Mouse (Mus musculus) urinary bladder, adult 2 months (tissue): Measurements from ENCODE around the gene Sugp1. TPM values are rescaled to one million over a fixed set of nuclear protein-coding genes. Genes with fewer than 3 reads are reported as not detected.
"Not testable (repeated sequence)": the region's sequence is repeated elsewhere in the genome, so short reads cannot be mapped to it uniquely, and the experiment has no call there.

Experiments used
- DNase-seq: peaks from one replicate; pipeline ENCODE4 v3.0.0; 2022; ENCODE audit warnings: low spot score
- polyA plus RNA-seq: library from polyadenylated mRNA; depleted of rRNA; stranded (reverse); fragments of >200 nt; gene quantifications from 2 replicates; pipeline ENCODE4 v1.2.3, GENCODE M21; 2012; rRNA removed

The Sugp1 gene
- 15.4 and 20.6 TPM in 2 replicates for polyA plus RNA-seq

DNA sequence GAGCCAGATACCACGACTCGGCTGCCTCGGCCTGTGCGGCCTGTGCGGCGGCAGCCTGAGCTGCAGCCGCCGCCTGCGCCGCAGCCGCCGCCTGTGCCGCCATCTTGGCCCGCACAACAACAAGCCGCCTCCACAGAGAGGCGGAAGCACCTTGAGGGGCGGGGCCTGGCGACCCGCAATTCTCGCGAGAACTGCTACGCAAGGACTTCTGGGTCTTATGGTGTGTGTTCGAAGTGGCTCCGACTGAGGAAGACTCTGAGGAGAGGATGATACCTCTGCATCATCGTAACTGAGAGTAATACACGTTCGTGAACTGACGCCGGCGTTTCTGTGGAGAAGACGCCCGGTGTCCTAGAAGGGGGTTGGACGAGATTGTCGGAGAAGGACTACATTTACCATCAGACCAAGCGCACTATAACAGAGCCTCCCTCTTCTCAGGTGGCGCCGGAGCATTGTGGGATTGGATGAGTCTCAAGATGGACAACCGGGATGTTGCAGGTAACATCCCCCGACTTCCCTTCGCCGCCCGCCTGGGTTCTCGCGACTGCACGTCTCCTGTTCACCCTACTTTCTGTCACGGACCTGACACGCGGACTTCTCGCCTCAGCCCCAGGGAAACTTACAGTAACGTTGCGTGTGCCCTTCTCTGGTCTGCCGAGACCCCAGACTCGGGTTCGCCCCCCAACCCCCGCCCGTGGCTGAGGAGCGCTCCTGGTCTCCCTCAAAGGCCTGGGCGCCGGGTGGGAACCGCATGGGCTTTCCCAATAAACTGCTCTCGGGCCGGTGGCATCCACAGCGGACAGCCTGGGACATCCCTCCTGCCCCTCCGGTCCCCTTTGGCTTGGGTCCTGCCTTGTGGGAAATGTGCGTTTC lies at the start of gene Sugp1, which contains the start of gene Mau2:
TSS of gene Sugp1 (plus strand) at position 231 of the 873 bp plus-strand sequence.
TSS of gene Mau2 (minus strand) at position 152 of the 873 bp plus-strand sequence.
- DNase-seq, result peak; percentile 91

- DNase-seq, result no peak
These were observed 47.2 kb upstream of the Sugp1 start for GRCm38 (mm10) chr8:69995422-69995775.

GRCm38 (mm10) chr8:69995776-69996588 lies 46.6 kb upstream of the Sugp1 start, which contains the start of gene Gatad2a:
Gene Gatad2a (minus strand): TSS chr8:69996384.
- peak; percentile 99 for DNase-seq

GRCm38 (mm10) chr8:69996589-69997285 lies 45.9 kb upstream of the Sugp1 start:
- no peak for DNase-seq

- DNase-seq, result no peak
These were observed 43.9 kb upstream of the Sugp1 start for GRCm38 (mm10) chr8:69998706-69999105.

DNA sequence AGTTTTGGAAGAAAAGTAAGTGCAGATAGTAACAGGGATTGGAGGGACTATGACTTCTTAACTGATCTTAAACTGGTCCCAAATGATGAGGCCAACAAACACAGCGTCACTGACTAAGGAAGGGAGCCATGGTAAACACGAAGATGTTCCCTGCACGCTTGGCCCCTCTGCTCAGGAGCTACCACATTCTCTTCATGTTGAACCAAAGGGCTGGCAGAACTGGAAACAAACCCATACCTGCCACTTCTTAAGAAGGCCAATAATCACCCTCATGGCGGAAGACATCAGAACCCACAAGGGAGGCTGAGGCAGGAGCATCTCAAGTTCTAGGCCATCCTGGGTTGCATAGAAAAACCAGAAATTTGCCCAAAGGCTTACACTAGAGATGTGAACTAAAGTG lies 43.4 kb upstream of the Sugp1 start:
- DNase-seq, result no peak

- no peak for DNase-seq
These were observed 42.4 kb upstream of the Sugp1 start for GRCm38 (mm10) chr8:70000226-70000625.

- DNase-seq, result peak; percentile 55
These were observed 41.3 kb upstream of the Sugp1 start for GRCm38 (mm10) chr8:70001176-70001891.

GRCm38 (mm10) chr8:70001892-70002191 lies 40.8 kb upstream of the Sugp1 start:
- DNase-seq, result not testable (repeated sequence)

DNA sequence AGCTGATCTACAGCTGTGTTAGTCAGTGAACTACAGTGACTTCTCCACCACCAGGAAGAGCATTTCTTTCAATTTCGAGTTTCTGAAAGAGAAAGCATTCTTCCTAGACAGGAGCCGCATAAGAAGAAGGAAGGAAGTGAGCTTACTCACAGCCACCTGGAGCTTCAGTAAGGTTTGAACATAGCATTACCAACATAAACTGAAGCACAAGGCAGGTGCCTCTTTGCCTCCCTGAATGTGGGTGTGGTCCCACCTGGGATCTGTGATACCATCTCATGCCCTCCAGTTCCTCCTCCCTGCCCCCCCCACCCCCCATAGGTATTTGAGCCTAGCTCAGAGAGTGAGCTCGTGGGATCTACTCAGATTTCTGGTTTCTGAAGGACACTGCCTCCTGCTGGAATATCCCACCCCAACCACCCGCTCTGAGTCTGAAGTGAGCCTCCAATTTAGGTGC lies 39.4 kb upstream of the Sugp1 start:
- no peak for DNase-seq

GRCm38 (mm10) chr8:70004345-70004744 lies 38.3 kb upstream of the Sugp1 start:
- no peak for DNase-seq

DNA sequence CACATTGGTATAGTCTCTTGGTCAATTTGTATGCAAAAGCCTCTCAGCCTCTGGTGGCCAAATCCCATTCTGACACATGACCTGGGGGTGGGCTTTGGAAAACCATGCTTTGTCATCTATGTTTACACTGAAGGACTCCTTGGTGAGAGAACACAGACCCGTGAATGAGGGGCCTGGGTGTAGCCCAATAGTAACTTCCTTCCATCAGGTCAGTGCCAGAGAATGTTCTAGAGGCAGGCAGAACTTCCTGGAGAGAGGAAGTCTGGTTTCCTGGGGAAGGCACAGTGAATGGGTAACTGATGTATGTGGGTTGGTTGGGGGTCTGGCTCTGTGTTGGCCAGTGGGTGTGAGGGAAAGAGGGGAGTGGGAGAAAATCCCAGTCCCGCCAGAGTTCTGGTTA lies 37.4 kb upstream of the Sugp1 start:
- no peak for DNase-seq

GRCm38 (mm10) chr8:70010796-70011195 lies 31.8 kb upstream of the Sugp1 start:
- DNase-seq, result not testable (repeated sequence)

- DNase-seq, result no peak
These were observed 30.3 kb upstream of the Sugp1 start for GRCm38 (mm10) chr8:70012350-70012749.

DNA sequence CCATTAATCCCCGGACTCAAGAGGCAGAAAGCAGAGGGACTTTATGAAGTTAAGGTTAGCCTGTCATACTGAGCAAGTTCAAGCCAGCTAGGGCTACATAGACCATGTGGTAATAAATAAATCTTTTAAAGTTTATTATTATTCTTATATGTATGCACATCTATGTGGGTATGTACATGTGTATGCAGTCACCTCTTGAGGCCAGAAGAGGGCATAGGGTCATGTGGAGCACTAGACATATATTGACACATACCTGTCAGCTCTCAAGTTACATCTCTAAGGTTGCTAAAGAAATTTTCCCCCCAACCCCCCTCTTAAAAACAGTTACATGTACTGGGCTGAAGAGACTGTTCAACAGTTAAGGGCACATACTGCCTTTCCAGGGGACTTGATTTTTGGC lies 29.9 kb upstream of the Sugp1 start:
- DNase-seq, result no peak

DNA sequence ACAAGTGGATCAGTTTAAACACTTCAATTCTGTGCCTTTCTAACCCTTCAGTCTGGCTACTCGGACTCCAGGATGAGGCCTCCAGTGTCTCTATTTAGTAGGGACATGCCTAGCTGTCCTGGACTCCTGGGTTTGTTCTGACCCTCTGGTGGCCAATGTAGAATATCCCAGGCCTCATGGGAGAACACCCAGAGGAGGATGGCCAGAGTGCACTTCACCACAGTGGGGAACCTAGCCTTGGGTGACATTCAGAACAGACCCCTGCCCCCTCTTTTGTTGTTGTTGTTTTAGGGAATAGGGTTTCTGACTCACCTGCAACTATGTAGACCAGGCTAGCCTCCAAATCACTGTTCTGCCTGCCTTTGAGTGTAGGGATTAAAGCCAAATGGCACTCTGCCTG lies 27.6 kb upstream of the Sugp1 start:
- no peak for DNase-seq

DNA sequence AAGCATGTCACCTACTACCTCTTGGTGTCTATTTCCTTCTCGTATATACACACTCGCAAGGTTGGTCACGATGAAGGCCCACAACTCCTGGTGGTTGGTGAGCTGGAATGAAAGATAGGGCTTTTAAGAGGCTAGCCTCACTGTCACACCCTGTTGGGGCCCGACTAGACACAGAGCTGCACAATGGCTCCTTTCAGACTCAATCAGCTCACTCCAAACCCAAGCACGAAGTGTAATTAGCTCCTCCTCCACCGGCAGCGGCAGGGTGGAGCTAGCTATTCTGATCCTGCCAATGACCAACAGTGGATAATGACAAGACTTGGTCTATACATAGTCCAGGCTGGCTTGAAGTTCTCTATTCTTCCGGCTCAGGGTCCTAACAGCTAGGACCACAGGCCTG lies 19.0 kb upstream of the Sugp1 start:
- no peak for DNase-seq

GRCm38 (mm10) chr8:70026151-70026550 lies 16.5 kb upstream of the Sugp1 start:
- no peak for DNase-seq

GRCm38 (mm10) chr8:70030255-70030654 lies 12.4 kb upstream of the Sugp1 start:
- no peak for DNase-seq

DNA sequence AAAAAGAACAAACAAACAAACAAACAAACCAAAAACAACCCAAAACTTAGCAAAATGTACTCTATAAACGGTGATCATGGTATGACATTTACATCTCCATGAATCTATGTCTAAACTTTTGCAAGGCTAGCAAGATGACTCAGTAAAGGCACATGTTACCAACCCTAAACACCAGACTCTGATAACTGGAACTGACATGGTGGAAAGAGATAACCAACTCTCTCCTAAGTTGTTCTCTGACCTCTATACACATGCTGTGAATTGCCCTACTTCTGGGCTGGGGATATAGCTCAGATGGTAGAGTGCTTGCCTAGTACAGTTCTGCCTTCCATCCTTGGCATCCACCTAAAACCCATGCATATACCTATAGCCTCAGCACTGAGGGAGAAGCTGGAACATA lies 4.6 kb upstream of the Sugp1 start:
- DNase-seq, result no peak

DNA sequence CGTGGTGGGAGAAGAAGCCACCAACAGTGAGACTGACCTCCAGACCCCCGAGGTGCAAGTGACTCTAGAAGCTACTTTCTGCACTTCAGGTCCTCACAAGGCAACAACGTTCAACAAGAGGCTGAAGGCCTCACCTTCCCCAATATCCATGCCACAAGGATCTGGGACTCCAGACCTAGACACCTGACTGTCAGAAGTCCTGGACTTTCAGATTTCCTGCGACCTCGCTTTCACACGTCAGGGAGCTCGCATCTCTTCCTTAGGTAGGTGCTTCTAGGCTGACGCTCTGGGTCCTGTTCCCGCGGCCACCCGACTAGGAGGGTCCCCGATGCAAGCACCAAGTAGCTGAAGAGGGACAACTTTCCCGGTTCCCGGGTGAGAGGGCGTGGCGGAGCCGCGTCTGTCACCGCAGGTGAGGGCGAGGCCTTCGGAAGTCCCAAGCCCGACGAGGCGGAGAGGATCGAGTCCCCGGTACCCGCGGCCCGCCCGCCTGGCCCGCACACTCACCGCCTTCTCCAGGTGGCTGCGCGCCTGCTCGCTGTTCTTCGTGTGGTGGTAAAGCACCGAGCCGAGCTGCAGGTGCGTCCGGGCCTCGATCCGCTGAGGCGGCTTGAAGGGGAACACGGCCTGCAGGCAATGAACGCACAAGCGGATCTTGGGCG lies 597 bp upstream of the Sugp1 start:
- no peak for DNase-seq
